Mouse (Mus musculus) myocyte (in vitro differentiated cells): ENCODE data around the gene Dido1.

ENCODE experiments used
- CEBPB ChIP-seq: IDR thresholded peaks from 2 replicates; pipeline ENCODE4 v1.6.1; 2011; ENCODE audit warnings: mild to moderate bottlenecking, moderate library complexity; ENCODE audit not compliant: poor library complexity, insufficient read depth, severe bottlenecking
- E2F4 ChIP-seq: IDR thresholded peaks from one replicate; pipeline ENCODE4 v1.6.1; 2011; ENCODE audit warnings: mild to moderate bottlenecking, control low read depth, moderate library complexity; ENCODE audit not compliant: insufficient read depth
- MAX ChIP-seq: IDR thresholded peaks from one replicate; pipeline ENCODE4 v1.6.1; 2011; ENCODE audit warnings: low read depth, mild to moderate bottlenecking, control low read depth
- MYOD1 ChIP-seq, 3 experiments: IDR thresholded peaks; one replicate each; pipeline ENCODE4 v1.6.1; 2011; ENCODE audit warnings: control low read depth in 2 of 3, low read depth in 2 of 3, mild to moderate bottlenecking in 2 of 3, moderate library complexity in 1 of 3; ENCODE audit not compliant: insufficient read length in 2 of 3, control insufficient read depth in 1 of 3
- MYOG ChIP-seq, 3 experiments: IDR thresholded peaks; one replicate each; pipeline ENCODE4 v1.6.1; 2011; ENCODE audit warnings: control low read depth in 2 of 3, low read depth in 2 of 3, mild to moderate bottlenecking in 2 of 3; ENCODE audit not compliant: insufficient read length in 2 of 3, control insufficient read depth in 1 of 3, insufficient read depth in 1 of 3
- POLR2A ChIP-seq: IDR thresholded peaks from one replicate; pipeline ENCODE4 v1.6.1; 2011; ENCODE audit warnings: low read depth, mild to moderate bottlenecking, control low read depth, moderate library complexity; ENCODE audit not compliant: insufficient read length
- POLR2AphosphoS2 ChIP-seq: IDR thresholded peaks from one replicate; pipeline ENCODE4 v1.6.1; 2011; ENCODE audit warnings: low read depth, control low read depth; ENCODE audit not compliant: insufficient read length
- REST ChIP-seq: IDR thresholded peaks from one replicate; pipeline ENCODE4 v1.6.1; 2011; ENCODE audit warnings: mild to moderate bottlenecking, control low read depth, moderate library complexity; ENCODE audit not compliant: insufficient read depth, insufficient read length
- SRF ChIP-seq: IDR thresholded peaks from one replicate; pipeline ENCODE4 v1.6.1; 2011; ENCODE audit warnings: low read depth; ENCODE audit not compliant: control insufficient read depth, insufficient read length
- TCF12 ChIP-seq: IDR thresholded peaks from one replicate; pipeline ENCODE4 v1.6.1; 2011; ENCODE audit warnings: mild to moderate bottlenecking, control low read depth; ENCODE audit not compliant: poor library complexity, insufficient read depth, severe bottlenecking
- TCF3 ChIP-seq: IDR thresholded peaks from one replicate; pipeline ENCODE4 v1.6.1; 2011; ENCODE audit warnings: low read depth, control low read depth; ENCODE audit not compliant: insufficient read length
- USF1 ChIP-seq: IDR thresholded peaks from one replicate; pipeline ENCODE4 v1.6.1; 2011; ENCODE audit warnings: low read depth, mild to moderate bottlenecking, control low read depth, moderate library complexity

GRCm38 (mm10) chr2:180709023-180709922 lies 526 bp downstream of the Dido1 start:
- TF ChIP-seq USF1 (no peak), POLR2A (no peak), MYOD1 (IDR thresholded peaks at IDR 0.05; ENCODE audit: control insufficient read depth in 1 of 3, insufficient read length in 2 of 3, low read depth in 2 of 3) (no peak), POLR2AphosphoS2 (no peak), MAX (no peak), MYOG (IDR thresholded peaks at IDR 0.05; ENCODE audit: control insufficient read depth in 1 of 3, insufficient read depth in 1 of 3, insufficient read length in 2 of 3, low read depth in 2 of 3) (no peak), TCF12 (no peak), CEBPB (no peak), REST (no peak), E2F4 (no peak), SRF (no peak), TCF3 (no peak)
